Mouse (Mus musculus) kidney, adult 11 months (tissue): ENCODE data around the gene Ube3b.

Experiments used
- DNase-seq: peaks from one replicate; pipeline ENCODE4 v3.0.0; 2022

The Ube3b gene

GRCm38 (mm10) chr5:114428621-114429020 lies 48.2 kb downstream of the Ube3b start:
- DNase-seq, result no peak

DNA sequence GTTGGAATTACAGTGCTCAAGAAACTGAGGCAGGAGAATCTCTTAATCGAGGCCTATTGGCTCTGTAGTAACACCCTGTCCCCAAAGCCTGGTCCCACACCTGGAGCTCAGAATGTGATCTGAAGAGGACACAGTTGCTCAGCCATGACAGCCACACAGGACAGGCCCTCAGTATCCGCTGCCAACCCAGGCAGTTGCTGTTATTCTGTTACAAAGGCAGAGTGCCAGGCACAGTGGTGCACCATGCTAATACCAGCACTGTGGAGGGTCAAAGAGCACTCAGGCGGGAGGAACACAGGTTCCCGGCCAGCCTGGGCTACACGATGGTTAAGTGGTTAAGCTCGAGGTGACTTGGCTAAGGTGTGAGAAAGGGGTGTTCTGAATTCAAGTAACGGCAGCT lies 49.4 kb downstream of the Ube3b start:
- peak; percentile 69 for DNase-seq

GRCm38 (mm10) chr5:114434359-114434758 lies 54.0 kb downstream of the Ube3b start:
- no peak for DNase-seq

DNA sequence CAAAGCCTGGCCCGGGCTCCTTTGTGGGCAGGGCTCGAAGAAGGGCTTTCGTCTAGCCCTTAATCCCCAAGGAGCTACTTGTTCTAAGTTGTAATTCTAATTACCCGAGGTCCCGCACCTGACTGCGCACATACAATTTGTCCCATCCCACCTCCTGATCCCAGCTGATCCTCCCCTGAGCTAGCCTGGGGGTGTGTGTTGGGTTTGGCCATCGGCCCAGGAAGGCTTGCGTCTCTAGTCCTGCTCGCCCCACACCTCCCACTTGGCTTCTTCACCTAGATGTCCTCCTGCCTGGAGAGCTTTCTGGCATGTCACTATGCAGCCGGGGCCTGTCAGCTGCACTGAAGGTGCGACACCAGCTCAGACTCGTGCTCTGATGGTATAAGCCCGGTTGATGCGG lies 55.2 kb downstream of the Ube3b start:
- DNase-seq, result peak; percentile 60

- DNase-seq, result peak; percentile 99
These were observed 63.4 kb downstream of the Ube3b start, which contains the start of the genes Mmab and Mvk for GRCm38 (mm10) chr5:114443566-114444367. Gene Mmab, minus strand, starts transcription at chr5:114444060. Gene Mvk, plus strand, starts transcription at chr5:114444269.

- no peak for DNase-seq
These were observed 63.9 kb downstream of the Ube3b start for GRCm38 (mm10) chr5:114444368-114444692.

DNA sequence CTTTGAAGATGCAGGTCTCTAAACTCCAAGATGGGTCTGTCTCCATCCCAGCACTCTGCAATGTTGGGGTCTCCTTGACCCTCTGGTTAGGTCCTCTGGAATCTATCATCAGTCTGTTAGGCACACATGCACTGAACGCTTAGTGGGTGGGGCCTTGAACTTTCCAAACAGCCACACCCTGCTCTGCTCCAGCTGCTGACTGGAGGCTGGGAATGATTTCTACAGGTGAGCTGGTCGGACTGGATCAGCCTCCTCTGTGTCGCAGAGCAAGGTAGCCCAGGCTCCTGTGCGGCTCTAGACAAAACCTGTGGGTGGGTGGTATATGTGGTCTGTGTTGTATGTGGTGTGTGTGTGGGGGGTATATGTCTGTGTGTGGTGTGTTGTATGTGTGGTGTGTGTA lies 68.6 kb downstream of the Ube3b start:
- no peak for DNase-seq

- DNase-seq, result no peak
These were observed 75.9 kb downstream of the Ube3b start for GRCm38 (mm10) chr5:114456287-114456686.

DNA sequence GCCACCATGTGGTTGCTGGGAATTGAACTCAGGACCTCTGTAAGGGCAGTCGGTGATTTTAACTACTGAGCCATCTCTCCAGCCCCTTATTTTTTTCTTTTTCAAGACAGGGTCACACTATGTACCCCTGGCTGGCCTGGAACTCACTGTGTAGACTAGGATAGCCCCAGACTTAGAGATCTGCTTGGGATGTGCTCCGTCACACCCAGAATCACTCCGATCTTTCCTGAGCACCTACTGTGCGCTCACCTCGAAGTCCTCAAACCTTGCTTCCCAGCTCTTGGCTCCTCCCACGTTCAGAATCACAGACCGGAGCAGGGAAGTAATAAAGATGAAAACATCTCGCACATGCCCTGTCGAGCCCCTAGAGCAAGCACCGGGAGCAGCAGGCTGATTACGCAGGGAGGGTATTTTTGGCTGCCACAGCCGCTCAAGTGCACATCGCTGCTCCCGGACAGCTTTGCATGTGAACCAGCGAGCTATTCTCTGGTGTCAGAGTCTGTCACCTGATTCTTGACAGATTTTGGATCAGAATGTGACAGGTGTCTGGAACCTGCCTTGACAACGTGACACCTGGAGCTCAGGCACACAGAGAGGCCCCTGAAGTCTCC lies 76.7 kb downstream of the Ube3b start:
- no peak for DNase-seq

DNA sequence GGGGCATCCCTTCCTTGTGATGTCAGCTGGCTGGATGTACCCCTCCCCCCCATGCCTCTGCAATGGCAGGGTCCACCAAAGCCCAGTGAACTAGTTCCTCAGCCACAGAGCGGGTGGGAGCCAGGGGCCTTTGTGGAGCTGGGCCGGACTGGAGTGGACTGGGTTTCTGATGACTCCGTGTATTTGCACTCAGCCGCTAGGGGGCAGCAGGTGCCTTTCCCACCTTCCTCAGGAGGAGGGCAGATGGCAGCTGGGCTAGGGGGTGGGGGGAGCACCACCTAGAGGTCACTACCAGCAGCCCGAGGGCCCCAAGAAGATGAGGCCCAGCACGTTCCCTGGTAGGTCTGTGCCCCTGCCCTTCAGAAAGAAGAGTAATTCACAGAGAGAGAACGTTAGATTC lies 80.8 kb downstream of the Ube3b start:
- peak; percentile 68 for DNase-seq

- DNase-seq, result peak; percentile 81
These were observed 81.9 kb downstream of the Ube3b start for GRCm38 (mm10) chr5:114462067-114463040.

- no peak for DNase-seq
These were observed 84.2 kb downstream of the Ube3b start for GRCm38 (mm10) chr5:114464561-114464960.

GRCm38 (mm10) chr5:114465641-114466040 lies 85.2 kb downstream of the Ube3b start:
- peak; percentile 46 for DNase-seq

DNA sequence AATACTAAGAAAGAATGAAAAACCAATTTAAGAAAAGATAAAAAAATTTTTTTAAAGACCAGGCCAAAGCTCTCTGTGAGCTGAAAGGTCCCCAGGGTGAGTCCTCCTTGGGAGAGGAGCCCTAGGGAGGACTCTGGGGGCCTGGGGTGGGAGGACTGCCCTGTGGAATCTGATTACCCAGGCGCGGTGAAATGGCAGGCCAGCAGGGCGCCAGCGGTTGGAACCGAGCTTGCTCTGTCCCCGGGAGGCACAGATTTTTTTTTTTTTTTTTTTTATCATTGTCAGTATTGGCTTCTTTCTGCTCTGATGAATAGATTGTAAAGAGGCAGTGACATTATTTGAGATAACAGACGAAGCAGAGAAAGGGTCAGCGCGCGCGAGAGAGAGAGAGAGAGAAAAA lies 86.6 kb downstream of the Ube3b start:
- no peak for DNase-seq

- peak; percentile 28 for DNase-seq
These were observed 87.0 kb downstream of the Ube3b start for GRCm38 (mm10) chr5:114467430-114467829.

DNA sequence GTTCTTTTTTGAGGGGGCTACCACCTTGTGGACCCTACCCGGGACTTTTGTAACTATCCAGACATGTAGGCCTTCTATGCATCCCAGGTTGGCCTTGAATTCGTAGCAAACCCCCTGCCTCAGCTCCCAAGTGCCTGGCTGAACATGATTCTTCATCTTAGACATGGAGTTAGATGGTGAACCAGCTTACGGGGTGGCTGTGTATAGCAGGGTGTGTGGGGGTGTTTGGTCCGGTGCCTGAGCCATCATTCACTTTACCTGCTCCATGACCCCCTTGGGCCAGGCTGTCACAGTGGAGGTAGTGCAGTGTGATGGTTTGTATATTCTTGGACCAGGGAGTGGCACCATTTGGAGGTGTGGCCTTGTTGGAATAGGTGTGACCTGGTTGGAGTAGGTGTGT lies 87.6 kb downstream of the Ube3b start:
- DNase-seq, result no peak

- DNase-seq, result no peak
These were observed 90.0 kb downstream of the Ube3b start for GRCm38 (mm10) chr5:114470359-114470758.
